Mouse (Mus musculus) cortical plate, adult 2 months (tissue): ENCODE measurements around the gene Sepsecs.
A peak's percentile ranks its signal among the peaks of the same experiment; 100 is the strongest.

Source experiments
- CTCF ChIP-seq: fragments of 200-500 bp; IDR thresholded peaks from 2 replicates; pipeline ENCODE4 v1.5.1; 2011; ENCODE audit warnings: mild to moderate bottlenecking, control low read depth, low read length; ENCODE audit not compliant: insufficient read depth; ENCODE audit errors: extremely low read depth
- POLR2A ChIP-seq: fragments of 200-500 bp; IDR thresholded peaks from 2 replicates; pipeline ENCODE4 v1.6.1; 2011; ENCODE audit warnings: mild to moderate bottlenecking, low read length, control low read depth; ENCODE audit not compliant: insufficient read depth; ENCODE audit errors: extremely low read depth

- TF ChIP-seq CTCF (0 out of 2 replicates have a peak, but pooled peaks have one; percentile 17), POLR2A (0 out of 2 replicates have a peak, but pooled peaks have one; percentile 24)
Observed at GRCm38 (mm10) chr5:52616549-52616948, 53.0 kb downstream of the Sepsecs start.
